Mouse (Mus musculus): ENCODE results near the gene Kdm5a. TPM values are rescaled to one million over a fixed set of nuclear protein-coding genes. Genes with fewer than 3 reads are reported as not detected.
A peak's percentile ranks its signal among the peaks of the same experiment; 100 is the strongest.

Gene Kdm5a
- total and polyA plus RNA-seq, 2 experiments from 2014 or later = 18.0 to 44.3 TPM

DNA sequence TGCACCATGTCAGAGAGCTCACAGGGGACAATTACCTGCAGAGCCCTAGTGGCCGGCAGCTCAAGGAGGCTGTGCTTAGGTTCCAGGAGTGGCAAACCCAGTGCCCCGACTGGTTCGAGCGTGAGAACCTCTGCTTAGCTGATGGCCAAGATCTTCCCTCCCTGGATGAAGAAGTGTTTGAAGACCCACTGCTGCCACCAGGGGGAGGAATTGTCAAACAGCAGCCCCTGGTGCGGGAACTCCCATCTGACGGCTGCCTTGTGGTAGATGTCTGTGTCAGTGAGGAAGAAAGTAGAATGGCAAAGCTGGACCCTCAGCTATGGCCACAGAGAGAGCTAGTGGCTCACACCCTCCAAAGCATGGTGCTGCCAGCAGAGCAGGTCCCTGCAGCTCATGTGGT, 117.6 kb downstream of the Kdm5a start:
- Histone ChIP-seq H3K9ac (no peak overlapping the region), H3K4me2 (ENCODE audit: low read depth) (no peak overlapping the region), H3K4me1 (ENCODE audit: insufficient read depth) (no peaks in the 10 kb centered on the region), H3K36me3 (ENCODE audit: insufficient read depth) (no peaks in the 10 kb centered on the region), H3K27me3 (ENCODE audit: insufficient read depth, low read length) (no peaks in the 10 kb centered on the region), H3K9me3 (ENCODE audit: low read length) (no peaks in the 10 kb centered on the region), H3K4me3 (ENCODE audit: low read depth, low read length) (no peak overlapping the region), H3K27ac (ENCODE audit: low read depth, low read length) (no peak overlapping the region)
- DNase-seq (no peak), ATAC-seq (no peak)
- WGBS = 89% methylated on average over 6 of the region's 6 CpGs
- TF ChIP-seq CTCF (IDR thresholded peaks at IDR 0.05; ENCODE audit: low read depth) = peak; percentile 40; the same call in 1 of the 2 replicates

DNA sequence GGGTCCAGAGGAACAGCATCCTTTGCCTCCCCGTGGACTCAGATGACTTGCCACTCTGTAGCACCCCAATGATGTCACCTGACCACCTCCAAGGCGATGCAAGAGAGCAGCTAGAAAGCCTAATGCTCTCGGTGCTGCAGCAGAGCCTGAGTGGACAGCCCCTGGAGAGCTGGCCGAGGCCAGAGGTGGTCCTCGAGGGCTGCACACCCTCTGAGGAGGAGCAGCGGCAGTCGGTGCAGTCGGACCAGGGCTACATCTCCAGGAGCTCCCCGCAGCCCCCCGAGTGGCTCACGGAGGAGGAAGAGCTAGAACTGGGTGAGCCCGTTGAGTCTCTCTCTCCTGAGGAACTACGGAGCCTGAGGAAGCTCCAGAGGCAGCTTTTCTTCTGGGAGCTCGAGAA, 118.1 kb downstream of the Kdm5a start:
- Histone ChIP-seq H3K4me2 (ENCODE audit: low read depth) (no peak overlapping the region), H3K9me3 (ENCODE audit: low read length) (no peaks in the 10 kb centered on the region), H3K9ac (no peak overlapping the region), H3K36me3 (ENCODE audit: insufficient read depth) (no peaks in the 10 kb centered on the region), H3K4me3 (ENCODE audit: low read depth, low read length) (no peak overlapping the region), H3K4me1 (ENCODE audit: insufficient read depth) (no peaks in the 10 kb centered on the region), H3K27me3 (ENCODE audit: insufficient read depth, low read length) (no peaks in the 10 kb centered on the region), H3K27ac (ENCODE audit: low read depth, low read length) (no peak overlapping the region)
- no peak for DNase-seq
- ATAC-seq = no peak
- no peak for TF ChIP-seq CTCF (IDR thresholded peaks at IDR 0.05; ENCODE audit: low read depth)
- WGBS = 89% methylated on average over 14 of the region's 14 CpGs

DNA sequence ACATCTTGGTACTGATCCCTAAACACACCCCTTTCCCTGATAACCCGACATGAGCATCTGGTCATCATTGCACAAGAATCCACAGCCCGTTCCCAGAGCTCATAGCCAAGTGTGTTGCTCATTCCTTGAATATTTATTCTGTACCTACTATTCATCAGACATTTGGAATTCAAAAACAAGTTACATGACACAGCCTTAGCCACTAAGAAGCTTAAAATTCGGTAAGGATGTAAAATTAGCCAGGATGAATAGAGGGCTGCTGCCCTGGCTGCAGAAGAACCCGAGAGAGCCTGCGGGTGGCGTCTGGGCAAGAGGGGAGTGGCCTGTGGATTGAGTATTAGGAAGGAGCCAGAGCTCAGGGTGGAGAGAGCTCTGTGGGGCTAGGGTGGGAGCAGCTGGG, 118.8 kb downstream of the Kdm5a start:
- peak; percentile 22; the same call in 1 of the 2 replicates for ATAC-seq
- H3K9me3 ChIP-seq (ENCODE audit: low read length) = no peaks in the 10 kb centered on the region
- H3K9ac ChIP-seq = no peak overlapping the region
- no peak for TF ChIP-seq CTCF (IDR thresholded peaks at IDR 0.05; ENCODE audit: low read depth)
- DNase-seq = no peak
- no peaks in the 10 kb centered on the region for H3K36me3 ChIP-seq (ENCODE audit: insufficient read depth)
- H3K4me3 ChIP-seq (ENCODE audit: low read depth, low read length) = no peak overlapping the region
- no peak overlapping the region for H3K4me2 ChIP-seq (ENCODE audit: low read depth)
- no peak overlapping the region for H3K27ac ChIP-seq (ENCODE audit: low read depth, low read length)
- 36% methylated on average over 6 of the region's 6 CpGs for WGBS
- no peaks in the 10 kb centered on the region for H3K27me3 ChIP-seq (ENCODE audit: insufficient read depth, low read length)
- no peaks in the 10 kb centered on the region for H3K4me1 ChIP-seq (ENCODE audit: insufficient read depth)

DNA sequence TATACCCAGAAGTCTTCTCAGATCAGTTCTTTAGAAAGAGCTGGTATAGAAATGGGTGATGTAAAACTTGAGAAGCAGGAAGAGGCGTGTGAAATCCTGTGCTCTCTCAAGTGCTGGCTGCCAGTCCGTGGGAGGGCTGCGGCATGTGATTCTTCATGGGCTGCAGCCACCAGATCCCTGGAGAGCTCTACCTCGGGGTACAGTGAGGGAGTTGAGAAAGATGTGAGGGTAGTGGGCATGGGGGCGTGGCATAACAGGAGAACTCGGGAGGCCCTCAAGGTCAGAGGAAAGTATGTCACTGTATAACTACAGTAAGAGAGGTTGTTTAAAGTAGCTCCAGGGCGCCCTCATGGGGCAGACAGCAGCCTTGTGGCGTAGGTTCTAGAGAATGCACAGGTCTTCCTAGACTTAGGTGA, 119.3 kb downstream of the Kdm5a start:
- no peak overlapping the region for H3K9ac ChIP-seq
- no peak overlapping the region for H3K4me2 ChIP-seq (ENCODE audit: low read depth)
- WGBS = 42% methylated on average over 8 of the region's 8 CpGs
- DNase-seq (no peak), ATAC-seq (peak; percentile 24; the same call in 1 of the 2 replicates)
- TF ChIP-seq CTCF (IDR thresholded peaks at IDR 0.05; ENCODE audit: low read depth) = peak; percentile 54
- no peak overlapping the region for H3K27ac ChIP-seq (ENCODE audit: low read depth, low read length)
- no peaks in the 10 kb centered on the region for H3K36me3 ChIP-seq (ENCODE audit: insufficient read depth)
- no peaks in the 10 kb centered on the region for H3K27me3 ChIP-seq (ENCODE audit: insufficient read depth, low read length)
- H3K9me3 ChIP-seq (ENCODE audit: low read length) = no peaks in the 10 kb centered on the region
- H3K4me3 ChIP-seq (ENCODE audit: low read depth, low read length) = no peak overlapping the region
- no peaks in the 10 kb centered on the region for H3K4me1 ChIP-seq (ENCODE audit: insufficient read depth)

DNA sequence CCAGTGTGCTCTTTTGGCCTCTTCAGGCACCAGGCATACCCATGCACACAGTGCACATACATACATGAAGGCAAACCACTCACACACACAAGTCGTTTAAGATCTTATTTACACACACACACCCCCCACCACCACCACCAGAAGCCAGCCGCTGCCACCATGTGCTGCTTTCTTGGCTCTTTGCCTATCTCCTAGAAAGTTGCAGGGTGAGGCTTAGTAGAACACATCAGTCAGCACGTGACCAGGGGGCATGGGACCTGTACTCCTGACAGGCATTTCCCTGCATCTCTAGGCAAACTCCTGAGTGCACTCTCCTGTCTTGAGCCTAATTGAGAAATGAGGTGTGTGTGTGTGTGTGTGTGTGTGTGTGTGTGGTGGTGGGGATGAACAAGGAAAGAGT, 121.1 kb downstream of the Kdm5a start:
- WGBS = 61% methylated on average over 3 of the region's 3 CpGs
- Histone ChIP-seq H3K9ac (no peak overlapping the region), H3K9me3 (ENCODE audit: low read length) (no peaks in the 10 kb centered on the region), H3K4me3 (ENCODE audit: low read depth, low read length) (no peak overlapping the region), H3K36me3 (ENCODE audit: insufficient read depth) (no peaks in the 10 kb centered on the region), H3K27ac (ENCODE audit: low read depth, low read length) (no peak overlapping the region), H3K4me2 (ENCODE audit: low read depth) (no peak overlapping the region), H3K4me1 (ENCODE audit: insufficient read depth) (peaks cover under 1% of the 10 kb centered on the region; the same call in 1 of the 2 replicates), H3K27me3 (ENCODE audit: insufficient read depth, low read length) (no peaks in the 10 kb centered on the region)
- ATAC-seq = no peak
- no peak for TF ChIP-seq CTCF (IDR thresholded peaks at IDR 0.05; ENCODE audit: low read depth)
- no peak for DNase-seq

DNA sequence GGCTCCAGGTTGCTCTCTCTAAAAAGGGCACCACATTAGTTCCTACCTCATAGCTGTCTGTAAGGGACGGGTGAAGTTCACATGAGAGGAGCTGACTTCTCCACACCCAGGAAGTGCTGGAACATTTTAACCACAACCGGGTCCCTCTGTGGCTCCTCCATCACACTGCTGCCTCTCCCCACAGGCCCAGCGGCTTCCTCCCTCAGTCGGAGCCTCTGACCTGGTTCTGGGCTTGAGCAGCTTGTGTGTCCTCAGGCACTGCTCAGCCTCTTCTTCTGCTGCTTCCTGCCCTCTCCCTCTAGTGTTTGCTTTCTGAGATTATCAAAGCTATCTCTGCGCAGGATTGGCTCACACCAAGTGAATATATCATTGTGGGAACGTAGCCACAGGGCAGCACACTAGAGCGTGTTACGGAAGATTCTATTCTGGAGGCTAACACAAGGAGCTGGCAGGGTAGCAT, 122.2 kb downstream of the Kdm5a start:
- Histone ChIP-seq H3K4me3 (ENCODE audit: low read depth, low read length) (no peak overlapping the region), H3K9me3 (ENCODE audit: low read length) (no peaks in the 10 kb centered on the region), H3K4me1 (ENCODE audit: insufficient read depth) (peaks cover 11% of the 10 kb centered on the region), H3K27ac (ENCODE audit: low read depth, low read length) (no peak overlapping the region), H3K27me3 (ENCODE audit: insufficient read depth, low read length) (no peaks in the 10 kb centered on the region), H3K4me2 (ENCODE audit: low read depth) (no peak overlapping the region), H3K36me3 (ENCODE audit: insufficient read depth) (no peaks in the 10 kb centered on the region), H3K9ac (no peak overlapping the region)
- peak; percentile 33; the same call in 1 of the 2 replicates for ATAC-seq
- no peak; the same call in 1 of the 2 replicates for TF ChIP-seq CTCF (IDR thresholded peaks at IDR 0.05; ENCODE audit: low read depth)
- no peak for DNase-seq
- WGBS = 71% methylated on average over 8 of the region's 8 CpGs

DNA sequence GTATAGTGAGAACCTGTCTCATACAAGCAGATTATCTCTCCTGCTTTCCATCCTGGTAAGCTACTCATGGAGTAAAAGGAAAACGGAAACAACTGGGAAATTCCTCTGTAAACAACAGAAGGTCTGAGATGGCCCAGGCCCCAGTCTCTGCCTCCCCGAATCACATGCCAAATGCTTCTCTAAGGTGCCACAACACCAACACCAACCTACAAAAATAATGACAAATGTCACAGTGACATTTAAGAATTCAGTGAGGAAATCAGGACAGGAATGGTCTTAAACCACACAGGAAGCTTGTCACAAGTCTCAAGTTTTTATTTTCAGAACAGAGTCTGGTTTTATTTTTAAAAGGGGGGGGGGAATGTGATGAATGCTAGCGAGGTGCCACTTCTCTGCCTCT, 124.7 kb downstream of the Kdm5a start:
- H3K36me3 ChIP-seq (ENCODE audit: insufficient read depth) = no peaks in the 10 kb centered on the region
- H3K4me2 ChIP-seq (ENCODE audit: low read depth) = no peak overlapping the region
- H3K9ac ChIP-seq = no peak overlapping the region
- H3K27me3 ChIP-seq (ENCODE audit: insufficient read depth, low read length) = no peaks in the 10 kb centered on the region
- 60% methylated on average over 3 of the region's 3 CpGs for WGBS
- DNase-seq = no peak
- H3K4me3 ChIP-seq (ENCODE audit: low read depth, low read length) = no peak overlapping the region
- no peaks in the 10 kb centered on the region for H3K9me3 ChIP-seq (ENCODE audit: low read length)
- ATAC-seq = no peak
- no peak overlapping the region for H3K27ac ChIP-seq (ENCODE audit: low read depth, low read length)
- H3K4me1 ChIP-seq (ENCODE audit: insufficient read depth) = peaks cover 22% of the 10 kb centered on the region
- TF ChIP-seq CTCF (IDR thresholded peaks at IDR 0.05; ENCODE audit: low read depth) = no peak

All from forebrain, postnatal 0 days (tissue).